Mouse (Mus musculus) lung, postnatal 0 days (tissue): ENCODE measurements at regions not wholly inside any gene's neighbourhood (a gene's known extent, or its start where the extent isn't known, plus 50 kb on each side); places are given as distances from the start of the nearest gene placed in this dataset.

ENCODE experiments used
- ATAC-seq: fragments of 200-750 bp; cut with Nextera tagmentation; 2 replicates; pipeline ENCODE4 v1.8.0; 2017; ENCODE audit warnings: moderate library complexity
- DNase-seq: peaks from one replicate; pipeline ENCODE4 v3.0.0-alpha.2; 2016; ENCODE audit warnings: low spot score
- H3K27ac ChIP-seq: fragments of 300-500 bp; sonication (generic); 2 replicates; pipeline ENCODE4 v1.5.1; 2014; ENCODE audit warnings: antibody characterized with exemption, mild to moderate bottlenecking, low read length, mixed read lengths
- H3K27me3 ChIP-seq: fragments of 300-500 bp; sonication (generic); replicated peaks from 2 replicates; pipeline ENCODE4 v1.6.1; 2014; ENCODE audit warnings: low read length, mixed read lengths; ENCODE audit not compliant: insufficient read depth
- H3K36me3 ChIP-seq: fragments of 300-500 bp; sonication (generic); 2 replicates; pipeline ENCODE4 v1.6.1; 2014; ENCODE audit warnings: low read length, mixed read lengths; ENCODE audit not compliant: insufficient read depth
- H3K4me1 ChIP-seq: fragments of 300-500 bp; sonication (generic); 2 replicates; pipeline ENCODE4 v1.6.1; 2014; ENCODE audit warnings: antibody characterized with exemption, low read depth, low read length, mixed read lengths; ENCODE audit not compliant: insufficient read depth
- H3K4me2 ChIP-seq: fragments of 300-500 bp; sonication (generic); replicated peaks from 2 replicates; pipeline ENCODE4 v1.6.1; 2014; ENCODE audit warnings: low read depth, mild to moderate bottlenecking, low read length, moderate library complexity, mixed read lengths
- H3K4me3 ChIP-seq: fragments of 300-500 bp; sonication (generic); 2 replicates; pipeline ENCODE4 v1.5.1; 2014; ENCODE audit warnings: low read depth, low read length
- H3K9ac ChIP-seq: fragments of 300-500 bp; sonication (generic); replicated peaks from 2 replicates; pipeline ENCODE4 v1.6.1; 2014; ENCODE audit warnings: low read depth, mild to moderate bottlenecking
- H3K9me3 ChIP-seq: fragments of 300-500 bp; sonication (generic); 2 replicates; pipeline ENCODE4 v1.6.1; 2016; ENCODE audit warnings: low read length, mixed read lengths
- CTCF ChIP-seq: IDR thresholded peaks from 2 replicates; pipeline ENCODE4 v1.5.1; 2016; ENCODE audit warnings: antibody characterized with exemption, mild to moderate bottlenecking
- EP300 ChIP-seq: IDR thresholded peaks from 2 replicates; pipeline ENCODE4 v1.6.1; 2016; ENCODE audit warnings: antibody characterized with exemption, mild to moderate bottlenecking, control low read depth
- WGBS: fragments of 180-500 bp; shearing (Covaris S2); extraction: QIAGEN DNeasy Blood & Tissue Kit; methylation state at CpG from one replicate; pipeline ENCODE4 v1.1.7; 2014; 5-methylcytosine and 5-hydroxymethylcytosine counted together

DNA sequence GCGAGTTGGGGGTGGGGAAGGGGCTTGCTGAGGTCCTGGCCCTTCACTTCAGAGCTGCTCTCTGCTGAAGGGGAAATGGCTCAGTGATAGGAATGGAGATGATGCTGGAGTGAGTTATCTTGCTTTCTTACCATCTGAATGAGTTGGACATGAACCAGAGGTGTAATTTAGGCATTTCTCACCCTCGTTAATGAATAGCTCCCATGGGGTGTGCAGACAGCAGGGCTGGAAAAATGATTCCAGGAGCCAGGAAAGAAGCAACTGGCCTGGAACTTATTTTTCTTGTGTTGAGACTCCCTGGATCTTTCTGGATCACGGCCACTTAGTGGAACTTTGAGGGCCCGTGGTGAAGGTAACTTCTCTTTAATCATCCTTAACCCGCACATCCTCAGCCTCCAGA is 246.6 kb upstream of the Gm4791 start:
- no peak overlapping the region for H3K4me3 ChIP-seq
- WGBS, result 50% methylated on average over 5 of the region's 5 CpGs
- DNase-seq (no peak), ATAC-seq (no peak)
- H3K9me3 ChIP-seq, result no peaks in the 10 kb centered on the region
- H3K36me3 ChIP-seq, result no peaks in the 10 kb centered on the region
- no peak overlapping the region for H3K9ac ChIP-seq
- no peaks in the 10 kb centered on the region for H3K27me3 ChIP-seq
- H3K4me1 ChIP-seq, result no peaks in the 10 kb centered on the region
- no peak for TF ChIP-seq EP300
- TF ChIP-seq CTCF, result no peak
- H3K4me2 ChIP-seq, result no peak overlapping the region
- no peak overlapping the region for H3K27ac ChIP-seq

DNA sequence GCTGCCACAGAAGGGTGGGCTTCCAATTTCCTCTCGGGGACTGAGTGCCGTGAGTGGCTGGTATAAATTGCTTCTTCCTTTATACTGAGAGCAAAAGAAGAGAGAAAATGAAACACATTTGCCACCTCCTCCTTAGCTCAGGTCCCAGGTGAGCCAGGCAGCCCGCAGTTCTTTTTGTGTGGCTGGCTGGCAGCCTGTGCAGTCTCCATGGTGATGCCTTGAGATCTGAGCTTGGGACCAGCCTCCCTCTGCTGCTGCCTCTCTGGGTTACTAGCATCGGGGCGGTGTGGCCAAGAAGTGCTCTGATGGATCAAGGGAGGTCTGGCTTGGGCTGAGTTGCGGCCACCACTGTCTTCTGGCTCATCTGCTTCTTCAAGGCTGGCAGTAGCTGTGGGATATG is 249.1 kb upstream of the Gm4791 start:
- 74% methylated on average over 6 of the region's 6 CpGs for WGBS
- no peaks in the 10 kb centered on the region for H3K36me3 ChIP-seq
- DNase-seq (no peak), ATAC-seq (no peak)
- no peak overlapping the region for H3K27ac ChIP-seq
- no peaks in the 10 kb centered on the region for H3K9me3 ChIP-seq
- no peak for TF ChIP-seq CTCF
- no peak for TF ChIP-seq EP300
- no peaks in the 10 kb centered on the region for H3K27me3 ChIP-seq
- no peak overlapping the region for H3K9ac ChIP-seq
- no peaks in the 10 kb centered on the region for H3K4me1 ChIP-seq
- H3K4me2 ChIP-seq, result no peak overlapping the region
- no peak overlapping the region for H3K4me3 ChIP-seq

DNA sequence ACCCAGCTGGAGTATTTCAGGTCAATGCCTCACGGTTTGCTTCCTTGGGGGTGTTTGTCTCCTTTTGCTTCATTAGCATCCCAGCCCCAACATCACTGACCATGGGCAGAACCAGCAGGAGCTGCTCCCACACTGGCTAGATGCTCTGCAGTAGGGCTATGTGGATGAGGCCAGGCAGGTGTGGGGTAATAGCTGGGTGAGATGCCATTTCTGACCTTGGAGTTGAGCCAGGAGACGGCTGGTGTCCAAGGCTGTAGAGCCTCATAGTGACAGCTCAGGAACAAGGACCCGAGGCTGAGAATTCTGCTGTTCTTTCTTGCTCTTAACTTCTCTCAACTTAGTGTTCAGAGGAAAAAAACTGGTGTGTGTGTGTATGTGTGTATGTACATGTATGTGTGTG is 252.3 kb upstream of the Gm4791 start:
- no peak overlapping the region for H3K4me3 ChIP-seq
- 57% methylated on average over 3 of the region's 3 CpGs for WGBS
- H3K27me3 ChIP-seq, result no peaks in the 10 kb centered on the region
- H3K4me1 ChIP-seq, result no peaks in the 10 kb centered on the region
- ATAC-seq (no peak), DNase-seq (no peak)
- TF ChIP-seq CTCF (no peak), EP300 (no peak)
- H3K36me3 ChIP-seq, result no peaks in the 10 kb centered on the region
- no peak overlapping the region for H3K9ac ChIP-seq
- H3K27ac ChIP-seq, result no peak overlapping the region
- H3K4me2 ChIP-seq, result no peak overlapping the region
- H3K9me3 ChIP-seq, result no peaks in the 10 kb centered on the region

DNA sequence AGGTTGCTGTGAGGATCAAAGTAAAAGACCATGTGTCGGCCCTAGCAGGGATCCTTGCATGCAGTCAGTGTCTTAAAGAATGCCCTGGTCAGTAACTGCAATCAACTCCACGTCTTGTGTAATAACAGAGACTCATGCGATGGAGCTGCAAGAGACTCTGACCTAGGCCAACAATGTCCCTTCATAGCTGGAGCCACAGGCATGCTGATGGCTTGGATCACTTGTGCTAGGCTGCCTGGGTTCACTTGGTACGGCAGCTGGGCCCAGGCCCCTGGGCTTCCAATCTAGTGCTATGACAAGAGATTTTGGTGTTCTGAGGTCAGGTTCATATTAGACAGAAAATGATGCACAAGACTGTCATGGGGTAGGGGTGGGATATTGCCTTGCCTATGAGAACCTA is 258.0 kb upstream of the Gm4791 start:
- 75% methylated on average over 4 of the region's 4 CpGs for WGBS
- no peaks in the 10 kb centered on the region for H3K36me3 ChIP-seq

DNA sequence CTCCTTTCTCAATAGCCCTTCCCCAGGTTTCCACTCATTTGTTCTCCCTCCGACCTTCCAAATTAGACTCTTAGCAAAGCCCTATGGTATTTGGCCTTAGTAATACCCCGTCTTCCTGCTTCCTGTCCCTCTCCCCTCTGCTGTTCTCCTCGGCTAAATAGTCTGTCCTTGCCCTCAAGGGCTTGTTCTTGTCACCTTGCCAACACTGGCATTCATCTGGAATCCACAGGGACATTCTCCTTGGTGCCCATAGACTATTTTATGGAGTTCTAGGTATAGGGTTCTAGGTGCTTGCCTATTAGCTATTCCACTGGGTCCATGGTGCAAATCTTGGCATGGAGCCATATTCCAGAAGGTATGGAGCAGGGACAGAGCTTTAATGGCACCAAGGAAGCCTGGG is 259.2 kb upstream of the Gm4791 start:
- H3K27me3 ChIP-seq, result no peaks in the 10 kb centered on the region
- no peak overlapping the region for H3K4me3 ChIP-seq
- TF ChIP-seq CTCF, result no peak
- TF ChIP-seq EP300, result no peak
- H3K9me3 ChIP-seq, result no peaks in the 10 kb centered on the region
- H3K27ac ChIP-seq, result no peak overlapping the region
- H3K36me3 ChIP-seq, result no peaks in the 10 kb centered on the region
- no peaks in the 10 kb centered on the region for H3K4me1 ChIP-seq
- 20% methylated on average over 3 of the region's 3 CpGs for WGBS
- ATAC-seq, result no peak
- peak; percentile 9 for DNase-seq
- H3K4me2 ChIP-seq, result no peak overlapping the region
- no peak overlapping the region for H3K9ac ChIP-seq

More for the DNA sequence above, 258.0 kb upstream of the Gm4791 start:
- no peak overlapping the region for H3K4me2 ChIP-seq
- H3K27me3 ChIP-seq, result no peaks in the 10 kb centered on the region
- no peaks in the 10 kb centered on the region for H3K4me1 ChIP-seq
- H3K4me3 ChIP-seq, result no peak overlapping the region
- H3K9me3 ChIP-seq, result no peaks in the 10 kb centered on the region
- TF ChIP-seq CTCF, result no peak
- TF ChIP-seq EP300, result no peak
- no peak overlapping the region for H3K27ac ChIP-seq
- no peak overlapping the region for H3K9ac ChIP-seq
- DNase-seq (no peak), ATAC-seq (no peak)

DNA sequence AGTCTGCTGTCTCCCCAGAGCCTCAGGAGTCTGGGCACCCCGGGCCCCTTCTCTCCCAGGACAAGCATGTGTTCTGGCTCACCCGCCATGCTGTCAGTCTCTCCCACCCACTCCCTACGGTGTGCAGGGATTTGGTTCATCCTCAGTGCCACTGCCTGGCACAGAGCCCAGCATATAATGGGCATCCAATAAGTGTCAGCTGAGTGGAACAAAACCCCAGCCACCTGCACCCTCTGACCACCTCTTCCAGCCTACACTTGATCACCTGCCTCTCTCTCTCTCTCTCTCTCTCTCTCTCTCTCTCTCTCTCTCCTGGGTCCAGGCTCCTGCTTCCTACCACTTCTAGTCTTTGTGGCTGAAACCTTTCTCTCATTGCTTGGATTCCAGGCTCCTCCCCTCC is 259.9 kb upstream of the Gm4791 start:
- H3K9me3 ChIP-seq, result no peaks in the 10 kb centered on the region
- WGBS, result 25% methylated on average over 3 of the region's 3 CpGs
- ATAC-seq (no peak), DNase-seq (no peak)
- no peaks in the 10 kb centered on the region for H3K27me3 ChIP-seq
- no peaks in the 10 kb centered on the region for H3K4me1 ChIP-seq
- H3K9ac ChIP-seq, result no peak overlapping the region
- no peaks in the 10 kb centered on the region for H3K36me3 ChIP-seq
- no peak for TF ChIP-seq EP300
- no peak overlapping the region for H3K4me2 ChIP-seq
- H3K4me3 ChIP-seq, result no peak overlapping the region
- H3K27ac ChIP-seq, result no peak overlapping the region

DNA sequence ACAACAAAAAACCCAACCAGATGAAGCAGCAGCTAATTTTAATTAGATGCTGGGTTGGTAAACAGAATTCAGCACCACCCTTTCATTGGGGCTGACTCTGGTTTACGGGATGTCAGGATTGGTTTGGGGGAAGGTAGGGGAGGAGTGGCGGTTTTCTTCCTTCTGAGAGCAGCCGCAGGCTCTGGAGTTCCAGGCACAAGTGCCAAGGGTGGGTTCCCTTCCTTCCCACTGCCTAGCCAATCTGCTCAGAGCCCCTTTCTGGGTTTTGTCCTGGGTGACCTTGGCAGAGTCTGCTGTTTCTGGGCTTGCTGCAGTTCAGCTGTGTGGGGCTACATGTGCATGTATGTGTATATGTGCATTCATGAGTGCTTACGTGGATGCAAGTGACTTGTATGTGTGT is 260.5 kb upstream of the Gm4791 start:
- Histone ChIP-seq H3K27ac (no peak overlapping the region), H3K4me1 (no peaks in the 10 kb centered on the region), H3K27me3 (no peaks in the 10 kb centered on the region), H3K9me3 (no peaks in the 10 kb centered on the region), H3K36me3 (no peaks in the 10 kb centered on the region), H3K4me3 (no peak overlapping the region), H3K4me2 (no peak overlapping the region), H3K9ac (no peak overlapping the region)
- no peak for DNase-seq
- TF ChIP-seq CTCF, result no peak
- no peak for TF ChIP-seq EP300
- ATAC-seq, result no peak
- WGBS, result 56% methylated on average over 4 of the region's 4 CpGs
